Mouse (Mus musculus): ENCODE data around the gene G6pc3.

- TF ChIP-seq CTCF (IDR thresholded peaks at IDR 0.05; ENCODE audit: extremely low read depth, insufficient read length, insufficient replicate concordance, low read depth, low read length) (no peak), POLR2A (IDR thresholded peaks at IDR 0.05; ENCODE audit: low read depth, low read length) (no peak)
Measured at GRCm38 (mm10) chr11:102215511-102215910, 26.1 kb downstream of the G6pc3 start.
